Mouse (Mus musculus): Measurements from ENCODE around the gene Immp2l. TPM values are rescaled to one million over a fixed set of nuclear protein-coding genes. Genes with fewer than 3 reads are reported as not detected.
"Not testable (repeated sequence)": the region's sequence is repeated elsewhere in the genome, so short reads cannot be mapped to it uniquely, and the experiment has no call there.

Immp2l gene
- polyA plus RNA-seq, 1 experiment from 2014 or later: 20.5 TPM

GRCm38 (mm10) chr12:41773961-41774360 is 750.1 kb downstream of the Immp2l start:
- WGBS: 57% methylated on average over 3 of the region's 3 CpGs
- Histone ChIP-seq H3K9ac (ENCODE audit: low read length) (no peak overlapping the region), H3K4me3 (ENCODE audit: low read depth, low read length) (no peak overlapping the region), H3K36me3 (ENCODE audit: control insufficient read depth, insufficient read depth, low read length) (no peaks in the 10 kb centered on the region), H3K4me2 (ENCODE audit: low read length) (no peak overlapping the region), H3K4me1 (replicated peaks; ENCODE audit: control insufficient read depth, insufficient read depth, low read length) (no peaks in the 10 kb centered on the region), H3K9me3 (ENCODE audit: control insufficient read depth, low read length) (no peaks in the 10 kb centered on the region), H3K27ac (ENCODE audit: low read depth) (no peak overlapping the region), H3K27me3 (replicated peaks; ENCODE audit: control insufficient read depth, insufficient read depth, low read length) (no peaks in the 10 kb centered on the region)
- no peak for ATAC-seq (replicated peaks; ENCODE audit: low FRiP score, low TSS enrichment, low read depth)
- no peak for DNase-seq (ENCODE audit: low spot score)

DNA sequence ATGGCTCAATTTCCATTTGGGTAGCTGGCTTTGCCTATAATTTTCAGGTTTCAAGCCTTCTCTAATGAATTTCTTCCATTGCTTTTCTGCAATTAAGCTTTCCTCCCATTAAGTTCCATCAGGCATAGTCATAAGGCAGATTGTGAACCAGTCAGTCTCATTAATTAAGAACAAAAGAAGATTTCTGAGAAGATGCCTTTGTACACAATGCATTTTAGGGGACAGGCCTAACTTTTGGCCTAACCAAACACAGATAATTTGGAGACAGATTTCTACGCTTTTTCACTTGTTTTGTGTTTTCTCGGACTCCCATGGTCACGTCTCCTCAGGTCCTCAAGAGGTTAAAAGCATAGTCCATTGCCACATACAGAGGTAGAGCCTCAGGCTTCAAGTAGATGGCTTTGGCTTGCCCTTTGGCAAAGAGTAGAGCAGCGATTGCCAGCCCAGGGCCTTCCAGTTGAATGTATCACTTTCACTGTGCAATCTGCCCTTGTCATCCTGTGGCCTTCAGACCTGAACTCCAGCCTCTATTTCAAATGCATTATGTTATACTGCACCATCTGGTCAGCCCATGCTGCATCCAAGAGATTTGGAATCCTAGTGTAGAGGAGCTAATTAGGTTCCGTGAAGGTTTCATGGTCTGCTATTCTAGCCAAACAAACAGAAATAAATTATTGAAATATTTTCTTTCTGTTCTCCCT is 750.9 kb downstream of the Immp2l start:
- 93% methylated on average over 5 of the region's 5 CpGs for WGBS
- Histone ChIP-seq H3K9me3 (ENCODE audit: control insufficient read depth, low read length) (no peaks in the 10 kb centered on the region), H3K4me1 (replicated peaks; ENCODE audit: control insufficient read depth, insufficient read depth, low read length) (no peaks in the 10 kb centered on the region), H3K27ac (ENCODE audit: low read depth) (no peak overlapping the region), H3K9ac (ENCODE audit: low read length) (no peak overlapping the region), H3K36me3 (ENCODE audit: control insufficient read depth, insufficient read depth, low read length) (no peaks in the 10 kb centered on the region), H3K4me3 (ENCODE audit: low read depth, low read length) (no peak overlapping the region), H3K27me3 (replicated peaks; ENCODE audit: control insufficient read depth, insufficient read depth, low read length) (no peaks in the 10 kb centered on the region), H3K4me2 (ENCODE audit: low read length) (no peak overlapping the region)
- DNase-seq (ENCODE audit: low spot score) (no peak), ATAC-seq (replicated peaks; ENCODE audit: low FRiP score, low TSS enrichment, low read depth) (no peak)

DNA sequence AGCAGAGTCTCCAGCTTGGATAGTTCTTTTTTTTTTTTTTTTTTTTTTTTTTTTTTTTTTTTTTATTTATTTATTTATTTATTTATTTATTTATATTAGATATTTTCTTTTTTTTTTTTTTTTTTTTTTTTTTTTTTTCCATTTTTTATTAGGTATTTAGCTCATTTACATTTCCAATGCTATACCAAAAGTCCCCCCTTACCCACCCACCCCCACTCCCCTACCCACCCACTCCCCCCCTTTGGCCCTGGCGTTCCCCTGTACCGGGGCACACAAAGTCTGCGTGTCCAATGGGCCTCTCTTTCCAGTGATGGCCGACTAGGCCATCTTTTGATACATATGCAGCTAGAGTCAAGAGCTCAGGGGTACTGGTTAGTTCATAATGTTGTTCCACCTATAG is 753.9 kb downstream of the Immp2l start:
- H3K4me2 ChIP-seq (ENCODE audit: low read length); H3K27ac ChIP-seq (ENCODE audit: low read depth); H3K36me3 ChIP-seq (ENCODE audit: control insufficient read depth, insufficient read depth, low read length); H3K9me3 ChIP-seq (ENCODE audit: control insufficient read depth, low read length); H3K4me1 ChIP-seq (replicated peaks; ENCODE audit: control insufficient read depth, insufficient read depth, low read length); H3K27me3 ChIP-seq (replicated peaks; ENCODE audit: control insufficient read depth, insufficient read depth, low read length); H3K4me3 ChIP-seq (ENCODE audit: low read depth, low read length); ATAC-seq (replicated peaks; ENCODE audit: low FRiP score, low TSS enrichment, low read depth); H3K9ac ChIP-seq (ENCODE audit: low read length); DNase-seq (ENCODE audit: low spot score): not testable (repeated sequence)
- no CpG with 5 or more reads among the region's 4 CpGs for WGBS

DNA sequence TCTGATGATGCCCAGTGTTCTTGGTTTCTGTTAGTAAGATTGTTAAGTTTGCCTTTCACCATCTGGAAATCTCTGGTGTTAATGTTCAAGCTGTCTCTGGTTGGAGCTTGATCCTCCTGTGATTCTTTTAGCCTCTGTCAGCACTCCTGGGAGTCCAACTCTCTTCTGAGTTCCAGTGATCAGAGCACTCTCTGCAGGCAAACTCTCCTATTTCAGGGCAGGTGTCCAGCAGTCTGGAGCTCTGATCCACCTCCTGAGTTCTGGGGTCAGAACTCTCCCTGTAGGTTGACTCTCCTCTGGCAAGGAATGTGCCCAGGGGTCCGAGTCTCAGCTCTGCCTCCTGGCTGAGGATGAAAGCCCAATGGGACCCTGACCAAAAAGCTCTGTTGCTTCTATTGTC is 769.8 kb downstream of the Immp2l start:
- not testable (repeated sequence) for H3K9me3 ChIP-seq (ENCODE audit: control insufficient read depth, low read length); H3K9ac ChIP-seq (ENCODE audit: low read length); H3K27ac ChIP-seq (ENCODE audit: low read depth); H3K4me1 ChIP-seq (replicated peaks; ENCODE audit: control insufficient read depth, insufficient read depth, low read length); H3K4me3 ChIP-seq (ENCODE audit: low read depth, low read length); DNase-seq (ENCODE audit: low spot score); H3K4me2 ChIP-seq (ENCODE audit: low read length); H3K36me3 ChIP-seq (ENCODE audit: control insufficient read depth, insufficient read depth, low read length); H3K27me3 ChIP-seq (replicated peaks; ENCODE audit: control insufficient read depth, insufficient read depth, low read length); ATAC-seq (replicated peaks; ENCODE audit: low FRiP score, low TSS enrichment, low read depth)
- 90% methylated on average over 1 of the region's 1 CpGs for WGBS

DNA sequence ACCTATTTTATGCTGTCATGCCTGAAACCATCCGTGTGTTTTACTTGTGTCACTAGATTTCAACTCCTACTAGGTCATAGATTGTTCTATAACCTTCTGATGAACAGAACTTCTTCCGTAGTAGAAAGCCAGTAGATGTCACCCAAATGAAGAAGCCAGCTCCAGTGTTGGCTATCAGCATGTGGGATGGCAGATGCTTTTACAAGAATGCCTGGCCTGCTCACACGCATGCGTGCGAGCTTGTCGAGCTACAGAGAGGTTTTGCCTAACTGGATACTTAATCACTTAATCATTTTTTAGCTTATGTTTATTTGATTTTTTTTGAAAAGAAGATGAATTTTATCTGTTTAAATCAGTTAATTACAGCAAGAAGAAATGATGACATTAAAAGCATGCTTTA is 805.6 kb downstream of the Immp2l start:
- Histone ChIP-seq H3K9ac (ENCODE audit: low read length) (no peak overlapping the region), H3K27me3 (replicated peaks; ENCODE audit: control insufficient read depth, insufficient read depth, low read length) (no peaks in the 10 kb centered on the region), H3K4me1 (replicated peaks; ENCODE audit: control insufficient read depth, insufficient read depth, low read length) (no peaks in the 10 kb centered on the region), H3K4me2 (ENCODE audit: low read length) (no peak overlapping the region), H3K36me3 (ENCODE audit: control insufficient read depth, insufficient read depth, low read length) (no peaks in the 10 kb centered on the region), H3K27ac (ENCODE audit: low read depth) (no peak overlapping the region), H3K9me3 (ENCODE audit: control insufficient read depth, low read length) (no peaks in the 10 kb centered on the region), H3K4me3 (ENCODE audit: low read depth, low read length) (no peak overlapping the region)
- WGBS: 96% methylated on average over 6 of the region's 6 CpGs
- DNase-seq (ENCODE audit: low spot score) (no peak), ATAC-seq (replicated peaks; ENCODE audit: low FRiP score, low TSS enrichment, low read depth) (no peak)

DNA sequence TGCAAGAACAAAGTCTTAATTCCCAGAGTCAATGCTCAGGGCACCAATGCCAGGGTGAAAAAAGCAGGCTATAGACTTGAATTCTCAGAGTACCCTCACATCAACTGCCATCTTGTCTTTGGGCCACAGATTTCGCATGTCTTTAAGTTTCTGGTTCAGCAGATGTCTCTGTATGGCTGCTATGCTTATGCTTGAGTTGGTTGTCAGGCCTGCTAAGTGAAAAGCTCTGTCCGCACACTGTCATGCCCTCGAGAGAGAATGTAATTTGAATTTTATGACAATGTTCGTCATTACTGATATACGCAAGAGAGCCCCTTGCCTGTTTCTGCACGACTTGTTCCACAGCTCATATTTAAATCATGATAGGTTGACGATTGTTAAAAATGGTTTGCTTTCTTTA is 807.8 kb downstream of the Immp2l start:
- no peak overlapping the region for H3K27ac ChIP-seq (ENCODE audit: low read depth)
- ATAC-seq (replicated peaks; ENCODE audit: low FRiP score, low TSS enrichment, low read depth) (no peak), DNase-seq (ENCODE audit: low spot score) (no peak)
- no peaks in the 10 kb centered on the region for H3K4me1 ChIP-seq (replicated peaks; ENCODE audit: control insufficient read depth, insufficient read depth, low read length)
- 87% methylated on average over 7 of the region's 7 CpGs for WGBS
- no peak overlapping the region for H3K9ac ChIP-seq (ENCODE audit: low read length)
- no peaks in the 10 kb centered on the region for H3K36me3 ChIP-seq (ENCODE audit: control insufficient read depth, insufficient read depth, low read length)
- no peak overlapping the region for H3K4me3 ChIP-seq (ENCODE audit: low read depth, low read length)
- no peak overlapping the region for H3K4me2 ChIP-seq (ENCODE audit: low read length)
- H3K9me3 ChIP-seq (ENCODE audit: control insufficient read depth, low read length): no peaks in the 10 kb centered on the region
- no peaks in the 10 kb centered on the region for H3K27me3 ChIP-seq (replicated peaks; ENCODE audit: control insufficient read depth, insufficient read depth, low read length)

DNA sequence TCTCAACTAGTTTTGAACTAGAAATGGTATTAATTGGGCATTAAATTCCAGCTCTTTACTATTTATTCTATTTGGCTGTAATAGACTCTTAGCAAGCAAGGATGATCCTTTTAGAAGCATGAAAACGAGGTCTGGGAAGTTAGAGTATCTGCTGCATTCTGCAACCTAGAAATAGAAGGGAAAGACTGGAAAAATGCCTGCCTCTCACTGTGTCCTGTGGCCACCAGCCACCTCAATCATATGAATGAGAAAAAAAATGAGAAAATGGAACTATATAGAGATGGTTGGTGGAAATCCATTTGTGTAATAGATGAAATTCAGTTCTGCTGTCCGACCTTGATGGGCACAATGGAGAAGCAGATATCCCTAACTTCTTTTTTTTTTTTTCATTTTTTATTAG is 810.8 kb downstream of the Immp2l start:
- no peak overlapping the region for H3K4me3 ChIP-seq (ENCODE audit: low read depth, low read length)
- H3K27me3 ChIP-seq (replicated peaks; ENCODE audit: control insufficient read depth, insufficient read depth, low read length): no peaks in the 10 kb centered on the region
- DNase-seq (ENCODE audit: low spot score) (no peak), ATAC-seq (replicated peaks; ENCODE audit: low FRiP score, low TSS enrichment, low read depth) (no peak)
- H3K36me3 ChIP-seq (ENCODE audit: control insufficient read depth, insufficient read depth, low read length): no peaks in the 10 kb centered on the region
- H3K4me1 ChIP-seq (replicated peaks; ENCODE audit: control insufficient read depth, insufficient read depth, low read length): no peaks in the 10 kb centered on the region
- no peak overlapping the region for H3K9ac ChIP-seq (ENCODE audit: low read length)
- no peak overlapping the region for H3K27ac ChIP-seq (ENCODE audit: low read depth)
- H3K9me3 ChIP-seq (ENCODE audit: control insufficient read depth, low read length): no peaks in the 10 kb centered on the region
- WGBS: 91% methylated on average over 2 of the region's 2 CpGs
- H3K4me2 ChIP-seq (ENCODE audit: low read length): no peak overlapping the region

GRCm38 (mm10) chr12:41838334-41838847 is 814.5 kb downstream of the Immp2l start:
- Histone ChIP-seq H3K36me3 (ENCODE audit: control insufficient read depth, insufficient read depth, low read length) (no peaks in the 10 kb centered on the region), H3K27me3 (replicated peaks; ENCODE audit: control insufficient read depth, insufficient read depth, low read length) (no peaks in the 10 kb centered on the region), H3K9ac (ENCODE audit: low read length) (no peak overlapping the region), H3K4me3 (ENCODE audit: low read depth, low read length) (no peak overlapping the region), H3K4me2 (ENCODE audit: low read length) (no peak overlapping the region), H3K27ac (ENCODE audit: low read depth) (no peak overlapping the region), H3K9me3 (ENCODE audit: control insufficient read depth, low read length) (no peaks in the 10 kb centered on the region), H3K4me1 (replicated peaks; ENCODE audit: control insufficient read depth, insufficient read depth, low read length) (no peaks in the 10 kb centered on the region)
- DNase-seq (ENCODE audit: low spot score) (no peak), ATAC-seq (replicated peaks; ENCODE audit: low FRiP score, low TSS enrichment, low read depth) (no peak)
- WGBS: 59% methylated on average over 6 of the region's 6 CpGs

DNA sequence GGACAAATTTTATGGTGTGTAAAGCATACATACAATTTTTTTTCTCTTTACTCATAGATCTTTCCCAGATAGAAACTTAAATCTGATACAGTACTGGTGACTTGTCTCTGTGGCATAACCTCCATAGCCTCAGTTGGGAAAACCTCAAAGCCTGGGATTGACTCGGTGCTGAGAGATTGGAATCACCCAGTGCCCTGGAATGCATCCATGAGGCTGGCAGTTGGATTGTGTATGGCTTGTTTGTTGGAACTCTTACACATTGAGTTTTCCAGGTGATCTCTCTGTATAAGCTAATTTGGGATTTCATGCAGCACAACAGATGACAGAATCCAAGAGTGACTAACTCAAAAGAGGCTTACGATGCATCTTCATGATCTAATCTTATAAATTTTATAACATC is 815.4 kb downstream of the Immp2l start:
- 93% methylated on average over 2 of the region's 2 CpGs for WGBS
- no peaks in the 10 kb centered on the region for H3K27me3 ChIP-seq (replicated peaks; ENCODE audit: control insufficient read depth, insufficient read depth, low read length)
- no peak overlapping the region for H3K9ac ChIP-seq (ENCODE audit: low read length)
- H3K27ac ChIP-seq (ENCODE audit: low read depth): no peak overlapping the region
- no peaks in the 10 kb centered on the region for H3K4me1 ChIP-seq (replicated peaks; ENCODE audit: control insufficient read depth, insufficient read depth, low read length)
- ATAC-seq (replicated peaks; ENCODE audit: low FRiP score, low TSS enrichment, low read depth) (no peak), DNase-seq (ENCODE audit: low spot score) (no peak)
- H3K9me3 ChIP-seq (ENCODE audit: control insufficient read depth, low read length): no peaks in the 10 kb centered on the region
- no peak overlapping the region for H3K4me2 ChIP-seq (ENCODE audit: low read length)
- H3K4me3 ChIP-seq (ENCODE audit: low read depth, low read length): no peak overlapping the region
- H3K36me3 ChIP-seq (ENCODE audit: control insufficient read depth, insufficient read depth, low read length): no peaks in the 10 kb centered on the region

Measured in intestine, embryonic 14.5 days (tissue).